Mouse (Mus musculus): Measurements from ENCODE around the gene Cd3g. TPM values are rescaled to one million over a fixed set of nuclear protein-coding genes. Genes with fewer than 3 reads are reported as not detected.
"Not testable (repeated sequence)": the region's sequence is repeated elsewhere in the genome, so short reads cannot be mapped to it uniquely, and the experiment has no call there.

Gene Cd3g
- polyA plus RNA-seq, 1 experiment = not detected

GRCm38 (mm10) chr9:44985721-44986161 is 5.5 kb upstream of the Cd3g start:
- DNase-seq (ENCODE audit: low read depth) = no peak

GRCm38 (mm10) chr9:44983001-44983400 is 2.8 kb upstream of the Cd3g start:
- no peak for DNase-seq (ENCODE audit: low read depth)
- TF ChIP-seq POLR2A (IDR thresholded peaks at IDR 0.05; ENCODE audit: borderline replicate concordance, extremely low read depth, insufficient read depth, insufficient read length, poor library complexity, severe bottlenecking) (no peak), CTCF (IDR thresholded peaks at IDR 0.05; ENCODE audit: borderline replicate concordance, extremely low read depth, insufficient read depth, insufficient read length) (no peak)

More at GRCm38 (mm10) chr9:44985721-44986161, 5.5 kb upstream of the Cd3g start:
- TF ChIP-seq POLR2A (IDR thresholded peaks at IDR 0.05; ENCODE audit: borderline replicate concordance, extremely low read depth, insufficient read depth, insufficient read length, poor library complexity, severe bottlenecking) (no peak), CTCF (IDR thresholded peaks at IDR 0.05; ENCODE audit: borderline replicate concordance, extremely low read depth, insufficient read depth, insufficient read length) (no peak)

DNA sequence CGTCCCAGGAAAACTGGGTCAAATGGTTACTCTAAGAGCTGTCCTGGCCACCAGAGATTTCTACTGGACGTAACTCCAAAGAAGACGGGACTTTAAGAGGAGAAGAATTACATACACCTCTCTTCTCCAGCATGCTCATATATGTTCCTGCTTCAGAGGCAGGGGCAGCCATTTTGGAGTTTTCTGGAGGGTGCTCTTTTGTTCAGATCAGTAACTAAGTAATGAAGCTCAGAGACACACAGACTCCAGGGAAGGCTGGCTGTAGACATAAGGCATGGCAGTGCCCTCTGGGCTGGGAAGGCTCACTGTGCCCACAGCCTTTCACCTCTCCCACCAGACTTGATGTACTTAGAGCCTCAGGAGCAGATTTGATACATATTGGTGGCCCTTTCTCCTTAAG is 2.3 kb upstream of the Cd3g start:
- no peak for DNase-seq (ENCODE audit: low read depth)
- no peak for TF ChIP-seq CTCF (IDR thresholded peaks at IDR 0.05; ENCODE audit: borderline replicate concordance, extremely low read depth, insufficient read depth, insufficient read length)
- TF ChIP-seq POLR2A (IDR thresholded peaks at IDR 0.05; ENCODE audit: borderline replicate concordance, extremely low read depth, insufficient read depth, insufficient read length, poor library complexity, severe bottlenecking) = no peak

DNA sequence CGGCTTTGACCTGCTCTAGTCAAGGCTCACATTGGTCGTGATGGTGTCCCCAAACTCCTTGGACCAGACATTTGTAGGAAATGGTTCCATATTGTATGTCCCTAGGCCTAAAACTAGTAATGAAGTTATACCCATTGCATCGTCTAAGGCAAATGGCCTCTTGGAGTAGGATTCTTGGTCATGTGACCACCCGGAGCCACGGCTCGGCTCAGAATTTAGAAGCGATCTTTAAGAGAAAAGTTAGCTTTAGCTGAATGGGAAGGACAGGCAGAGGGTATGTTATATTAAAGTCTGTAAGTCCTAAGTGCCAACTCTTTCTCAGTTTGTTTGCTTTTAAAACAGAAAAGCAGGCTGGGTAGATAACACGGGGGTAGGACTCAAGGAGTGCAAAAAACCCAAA is 1.9 kb upstream of the Cd3g start:
- no peak for DNase-seq (ENCODE audit: low read depth)
- TF ChIP-seq POLR2A (IDR thresholded peaks at IDR 0.05; ENCODE audit: borderline replicate concordance, extremely low read depth, insufficient read depth, insufficient read length, poor library complexity, severe bottlenecking) (no peak), CTCF (IDR thresholded peaks at IDR 0.05; ENCODE audit: borderline replicate concordance, extremely low read depth, insufficient read depth, insufficient read length) (no peak)

GRCm38 (mm10) chr9:44981676-44982075 is 1.4 kb upstream of the Cd3g start, which contains the start of gene Cd3d:
Gene Cd3d, plus strand, starts transcription at chr9:44981786.
- no peak for DNase-seq (ENCODE audit: low read depth)
- TF ChIP-seq CTCF (IDR thresholded peaks at IDR 0.05; ENCODE audit: borderline replicate concordance, extremely low read depth, insufficient read depth, insufficient read length) = no peak

DNA sequence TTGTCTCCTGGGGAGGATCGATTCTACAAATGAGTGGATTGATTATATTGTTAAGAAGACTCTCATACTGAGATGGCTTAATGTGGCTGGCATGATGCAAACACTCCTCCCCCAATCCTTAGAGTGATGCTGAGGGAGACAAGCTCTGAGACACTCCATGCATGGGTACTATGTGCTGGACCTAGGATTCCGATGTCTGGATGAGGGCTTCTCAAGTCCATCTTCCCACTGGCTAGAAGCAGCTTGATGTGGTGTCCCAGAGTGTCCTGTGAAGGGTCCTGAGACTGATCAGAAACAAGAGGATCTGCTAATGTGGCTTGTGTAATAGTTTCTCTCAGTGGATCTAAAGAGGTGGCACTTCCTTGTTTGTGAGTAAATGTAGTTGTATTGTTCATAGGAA is 873 bp upstream of the Cd3g start:
- no peak for TF ChIP-seq CTCF (IDR thresholded peaks at IDR 0.05; ENCODE audit: borderline replicate concordance, extremely low read depth, insufficient read depth, insufficient read length)
- TF ChIP-seq POLR2A (IDR thresholded peaks at IDR 0.05; ENCODE audit: borderline replicate concordance, extremely low read depth, insufficient read depth, insufficient read length, poor library complexity, severe bottlenecking) = no peak
- no peak for DNase-seq (ENCODE audit: low read depth)

DNA sequence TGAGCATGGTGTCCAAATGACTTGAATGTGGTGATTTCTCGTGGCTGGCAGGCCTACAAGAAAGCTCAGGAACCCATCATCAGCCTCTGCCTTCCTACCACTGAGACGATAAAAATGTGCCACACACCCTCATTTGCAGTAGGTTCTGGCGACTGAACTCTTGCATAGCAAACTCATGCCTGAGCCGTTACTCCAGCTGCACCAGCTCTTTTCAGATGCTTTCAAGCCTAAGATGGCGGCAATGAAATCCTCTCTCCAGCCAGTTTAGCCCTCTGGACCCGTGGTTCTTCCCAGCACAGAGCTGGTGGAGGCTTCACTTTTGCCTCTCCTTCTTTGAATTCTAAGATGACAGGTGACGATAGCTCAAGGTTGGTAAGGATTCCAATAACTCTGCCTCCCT is 425 bp downstream of the Cd3g start:
- TF ChIP-seq CTCF (IDR thresholded peaks at IDR 0.05; ENCODE audit: borderline replicate concordance, extremely low read depth, insufficient read depth, insufficient read length) (no peak), POLR2A (IDR thresholded peaks at IDR 0.05; ENCODE audit: borderline replicate concordance, extremely low read depth, insufficient read depth, insufficient read length, poor library complexity, severe bottlenecking) (no peak)
- no peak for DNase-seq (ENCODE audit: low read depth)

DNA sequence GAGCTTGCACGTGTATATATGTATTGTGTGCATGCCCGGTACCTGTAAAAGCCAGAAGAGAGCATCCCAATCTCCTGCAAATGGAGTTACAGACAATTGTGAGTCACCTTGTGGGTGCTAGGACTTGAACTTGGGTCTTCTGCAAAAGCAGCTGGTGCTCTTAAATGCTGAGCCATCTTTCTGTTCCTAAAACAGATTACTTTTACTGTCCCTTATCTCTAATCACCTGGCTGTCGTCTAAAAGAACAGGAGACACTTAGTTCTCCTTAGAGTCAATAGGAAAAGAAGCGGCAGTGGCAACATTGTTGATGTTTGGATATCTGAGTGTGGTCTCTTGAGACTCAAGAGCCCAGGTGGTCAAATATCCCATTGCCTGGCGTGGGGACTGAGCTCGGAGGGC is 2.4 kb downstream of the Cd3g start:
- TF ChIP-seq CTCF (IDR thresholded peaks at IDR 0.05; ENCODE audit: borderline replicate concordance, extremely low read depth, insufficient read depth, insufficient read length) (no peak), POLR2A (IDR thresholded peaks at IDR 0.05; ENCODE audit: borderline replicate concordance, extremely low read depth, insufficient read depth, insufficient read length, poor library complexity, severe bottlenecking) (no peak)
- DNase-seq (ENCODE audit: low read depth) = no peak

GRCm38 (mm10) chr9:44969450-44969849 is 10.8 kb downstream of the Cd3g start:
- no peak for DNase-seq (ENCODE audit: low read depth)
- TF ChIP-seq CTCF (IDR thresholded peaks at IDR 0.05; ENCODE audit: borderline replicate concordance, extremely low read depth, insufficient read depth, insufficient read length) = no peak
- TF ChIP-seq POLR2A (IDR thresholded peaks at IDR 0.05; ENCODE audit: borderline replicate concordance, extremely low read depth, insufficient read depth, insufficient read length, poor library complexity, severe bottlenecking) = no peak

DNA sequence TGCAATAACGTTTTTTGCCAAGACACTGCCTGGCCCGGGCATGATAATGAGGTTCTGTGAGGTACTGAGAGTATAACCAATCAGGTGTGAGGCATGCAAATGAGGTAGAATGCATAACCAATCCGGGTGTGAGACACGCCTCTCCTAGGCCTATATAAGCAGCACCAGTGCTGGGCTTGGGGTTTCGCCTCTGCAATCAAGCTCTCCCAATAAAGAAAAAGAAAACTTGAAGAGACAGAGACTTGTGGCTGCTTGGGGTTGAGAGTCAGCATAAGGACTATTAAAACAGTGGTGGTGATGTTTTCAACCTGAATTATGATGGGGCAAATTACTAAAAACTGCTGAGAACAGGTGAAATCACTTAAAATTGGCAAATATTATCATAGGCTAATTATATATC is 12.5 kb downstream of the Cd3g start:
- DNase-seq (ENCODE audit: low read depth) = not testable (repeated sequence)

DNA sequence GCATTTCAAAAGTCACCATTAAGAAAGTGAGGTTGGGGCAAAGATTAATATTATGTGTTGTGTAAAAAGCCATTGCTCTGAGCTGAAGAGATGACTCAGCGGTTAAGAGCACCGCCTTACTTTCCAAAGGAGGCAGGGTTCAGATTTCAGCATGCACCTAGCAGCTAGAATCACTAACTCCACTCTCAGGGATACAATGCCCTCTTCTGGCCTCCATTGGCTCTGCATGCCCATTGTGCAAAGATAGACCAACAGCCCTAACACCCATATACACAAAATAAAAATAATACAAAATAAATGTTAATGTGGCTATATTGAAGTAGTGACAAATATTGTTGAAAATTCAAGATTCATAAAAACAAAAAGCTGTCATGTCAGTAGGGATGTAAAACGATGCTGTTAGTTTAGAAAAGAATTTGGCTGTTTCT is 13.4 kb downstream of the Cd3g start:
- TF ChIP-seq CTCF (IDR thresholded peaks at IDR 0.05; ENCODE audit: borderline replicate concordance, extremely low read depth, insufficient read depth, insufficient read length) (peak; percentile 71; the same call in 1 of the 2 replicates), POLR2A (IDR thresholded peaks at IDR 0.05; ENCODE audit: borderline replicate concordance, extremely low read depth, insufficient read depth, insufficient read length, poor library complexity, severe bottlenecking) (no peak)
- DNase-seq (ENCODE audit: low read depth) = peak; percentile 75

GRCm38 (mm10) chr9:44965833-44966466 is 14.3 kb downstream of the Cd3g start:
- no peak for TF ChIP-seq CTCF (IDR thresholded peaks at IDR 0.05; ENCODE audit: borderline replicate concordance, extremely low read depth, insufficient read depth, insufficient read length)
- TF ChIP-seq POLR2A (IDR thresholded peaks at IDR 0.05; ENCODE audit: borderline replicate concordance, extremely low read depth, insufficient read depth, insufficient read length, poor library complexity, severe bottlenecking) = no peak
- DNase-seq (ENCODE audit: low read depth) = no peak
